Mouse (Mus musculus) CH12.LX (cell line): Measurements from ENCODE around the gene Speg. TPM values are rescaled to one million over a fixed set of nuclear protein-coding genes. Genes with fewer than 3 reads are reported as not detected.

ENCODE experiments used
- DNase-seq: peaks from one replicate; pipeline ENCODE4 v3.0.0-alpha.2; 2013; ENCODE audit errors: extremely low read depth
- H3K27ac ChIP-seq: 2 replicates; pipeline ENCODE4 v1.5.1; 2012; ENCODE audit warnings: low read depth, mild to moderate bottlenecking, control low read depth, moderate library complexity; ENCODE audit not compliant: insufficient read depth
- H3K27me3 ChIP-seq: replicated peaks from 2 replicates; pipeline ENCODE3; 2012; ENCODE audit warnings: inconsistent platforms
- H3K36me3 ChIP-seq, 2 experiments: replicated peaks in 1 of 2; 2 replicates each; pipeline versions ENCODE3 to v1.6.1; 2012; ENCODE audit warnings: inconsistent platforms in 1 of 2, low read length in 1 of 2, mild to moderate bottlenecking in 1 of 2, mixed read lengths in 1 of 2, moderate library complexity in 1 of 2; ENCODE audit not compliant: control insufficient read depth in 1 of 2, insufficient read depth in 1 of 2
- H3K4me1 ChIP-seq, 2 experiments: 2 replicates each; pipeline ENCODE4 v1.6.1; 2012; ENCODE audit warnings: inconsistent platforms in 1 of 2, moderate library complexity in 1 of 2; ENCODE audit not compliant: insufficient read depth in 2 of 2, control insufficient read depth in 1 of 2
- H3K4me2 ChIP-seq: 2 replicates; pipeline ENCODE4 v1.6.1; 2012; ENCODE audit warnings: low read depth, mild to moderate bottlenecking, control low read depth; ENCODE audit not compliant: poor library complexity, insufficient read depth, severe bottlenecking
- H3K4me3 ChIP-seq, 3 experiments: fragments of 150-350 bp in 1 of 3; sonication (generic) in 1 of 3; replicated peaks in 1 of 3; 2 replicates each; pipeline versions ENCODE3 to v1.5.1; 2011 to 2012; ENCODE audit warnings: low read depth in 2 of 3, low read length in 2 of 3, mild to moderate bottlenecking in 2 of 3, moderate library complexity in 2 of 3, control low read depth in 1 of 3, improper control_type of control experiment in 1 of 3, inconsistent platforms in 1 of 3, mixed read lengths in 1 of 3; ENCODE audit not compliant: poor library complexity in 1 of 3
- H3K79me2 ChIP-seq: replicated peaks from 2 replicates; pipeline ENCODE4 v1.6.1; 2012; ENCODE audit warnings: mild to moderate bottlenecking, moderate library complexity; ENCODE audit not compliant: control insufficient read depth, poor library complexity, insufficient read depth, severe bottlenecking; ENCODE audit errors: extremely low read depth
- H3K9ac ChIP-seq: 2 replicates; pipeline ENCODE4 v1.6.1; 2012; ENCODE audit warnings: low read depth, mild to moderate bottlenecking, control low read depth, moderate library complexity; ENCODE audit not compliant: insufficient read depth
- H3K9me3 ChIP-seq: replicated peaks from 2 replicates; pipeline ENCODE3; 2012; ENCODE audit warnings: low read length, inconsistent platforms, mixed read lengths
- BHLHE40 ChIP-seq: IDR thresholded peaks from 2 replicates; pipeline ENCODE4 v1.6.1; 2011; ENCODE audit warnings: mild to moderate bottlenecking, low read depth, low read length, improper control_type of control experiment
- CHD1 ChIP-seq: IDR thresholded peaks from 2 replicates; pipeline ENCODE4 v1.6.1; 2012; ENCODE audit warnings: low read depth, low read length, improper control_type of control experiment, inconsistent platforms
- CHD2 ChIP-seq: IDR thresholded peaks from 2 replicates; pipeline ENCODE4 v1.6.1; 2011; ENCODE audit warnings: low read length, improper control_type of control experiment
- CTCF ChIP-seq, 2 experiments: IDR thresholded peaks in 1 of 2; conservative IDR thresholded peaks in 1 of 2; 2 replicates each; pipeline ENCODE4 v1.5.1; 2011 to 2012; ENCODE audit warnings: low read depth in 2 of 2, low read length in 2 of 2, improper control_type of control experiment in 1 of 2, inconsistent platforms in 1 of 2, mild to moderate bottlenecking in 1 of 2, moderate library complexity in 1 of 2
- E2F4 ChIP-seq: IDR thresholded peaks from 2 replicates; pipeline ENCODE4 v1.6.1; 2011; ENCODE audit warnings: low read depth, low read length, improper control_type of control experiment; ENCODE audit not compliant: insufficient replicate concordance
- ELF1 ChIP-seq: IDR thresholded peaks from 2 replicates; pipeline ENCODE4 v1.6.1; 2014; ENCODE audit warnings: low read depth, mild to moderate bottlenecking, inconsistent platforms, low read length, improper control_type of control experiment
- EP300 ChIP-seq: IDR thresholded peaks from 2 replicates; pipeline ENCODE4 v1.6.1; 2011; ENCODE audit warnings: low read length, improper control_type of control experiment
- ETS1 ChIP-seq: conservative IDR thresholded peaks from 2 replicates; pipeline ENCODE4 v1.6.1; 2012; ENCODE audit warnings: low read depth, mild to moderate bottlenecking, inconsistent platforms, low read length, improper control_type of control experiment, moderate library complexity
- GABPA ChIP-seq: IDR thresholded peaks from 2 replicates; pipeline ENCODE4 v1.6.1; 2012; ENCODE audit warnings: low read depth, low read length, improper control_type of control experiment, inconsistent platforms; ENCODE audit not compliant: insufficient replicate concordance
- JUND ChIP-seq: conservative IDR thresholded peaks from 2 replicates; pipeline ENCODE4 v1.6.1; 2011; ENCODE audit warnings: low read depth, low read length, improper control_type of control experiment
- KAT2A ChIP-seq: IDR thresholded peaks from 2 replicates; pipeline ENCODE4 v1.6.1; 2012; ENCODE audit warnings: low read length, improper control_type of control experiment, inconsistent platforms; ENCODE audit not compliant: insufficient replicate concordance
- MAX ChIP-seq: IDR thresholded peaks from 2 replicates; pipeline ENCODE4 v1.6.1; 2011; ENCODE audit warnings: low read length, improper control_type of control experiment
- MAZ ChIP-seq: IDR thresholded peaks from 2 replicates; pipeline ENCODE4 v1.6.1; 2012; ENCODE audit warnings: low read depth, mild to moderate bottlenecking, inconsistent platforms, low read length, improper control_type of control experiment, moderate library complexity
- MEF2A ChIP-seq: IDR thresholded peaks from 2 replicates; pipeline ENCODE4 v1.6.1; 2014; ENCODE audit warnings: low read depth, mild to moderate bottlenecking, inconsistent platforms, low read length, improper control_type of control experiment, borderline replicate concordance
- MXI1 ChIP-seq: IDR thresholded peaks from 2 replicates; pipeline ENCODE4 v1.6.1; 2011; ENCODE audit warnings: mild to moderate bottlenecking, low read depth, low read length, improper control_type of control experiment
- NELFE ChIP-seq: IDR thresholded peaks from 2 replicates; pipeline ENCODE4 v1.6.1; 2011; ENCODE audit warnings: low read depth, low read length, improper control_type of control experiment
- NRF1 ChIP-seq: IDR thresholded peaks from 2 replicates; pipeline ENCODE4 v1.6.1; 2014; ENCODE audit warnings: low read depth, mild to moderate bottlenecking, inconsistent platforms, low read length, improper control_type of control experiment, moderate library complexity
- POLR2A ChIP-seq: IDR thresholded peaks from 2 replicates; pipeline ENCODE4 v1.6.1; 2011; ENCODE audit warnings: low read depth, mild to moderate bottlenecking, improper control_type of control experiment, low read length
- RCOR1 ChIP-seq: conservative IDR thresholded peaks from 2 replicates; pipeline ENCODE4 v1.6.1; 2012; ENCODE audit warnings: low read depth, mild to moderate bottlenecking, inconsistent platforms, low read length, improper control_type of control experiment
- SIN3A ChIP-seq: IDR thresholded peaks from 2 replicates; pipeline ENCODE4 v1.6.1; 2012; ENCODE audit warnings: low read length, improper control_type of control experiment, inconsistent platforms
- SMC3 ChIP-seq: IDR thresholded peaks from 2 replicates; pipeline ENCODE4 v1.6.1; 2011; ENCODE audit warnings: low read depth, low read length, improper control_type of control experiment
- TBP ChIP-seq: conservative IDR thresholded peaks from 2 replicates; pipeline ENCODE4 v1.6.1; 2011; ENCODE audit warnings: low read depth, low read length, improper control_type of control experiment
- TCF12 ChIP-seq: IDR thresholded peaks from 2 replicates; pipeline ENCODE4 v1.6.1; 2014; ENCODE audit warnings: low read depth, mild to moderate bottlenecking, inconsistent platforms, low read length, improper control_type of control experiment
- UBTF ChIP-seq: IDR thresholded peaks from 2 replicates; pipeline ENCODE4 v1.6.1; 2012; ENCODE audit warnings: low read depth, mild to moderate bottlenecking, inconsistent platforms, low read length, improper control_type of control experiment, moderate library complexity
- USF1 ChIP-seq: IDR thresholded peaks from 2 replicates; pipeline ENCODE4 v1.6.1; 2014; ENCODE audit warnings: low read depth, mild to moderate bottlenecking, inconsistent platforms, low read length, improper control_type of control experiment
- USF2 ChIP-seq: conservative IDR thresholded peaks from 2 replicates; pipeline ENCODE4 v1.6.1; 2011; ENCODE audit warnings: low read depth, low read length, improper control_type of control experiment
- ZC3H11A ChIP-seq: IDR thresholded peaks from 2 replicates; pipeline ENCODE4 v1.6.1; 2012; ENCODE audit warnings: low read depth, mild to moderate bottlenecking, inconsistent platforms, low read length, improper control_type of control experiment
- ZKSCAN1 ChIP-seq: IDR thresholded peaks from 2 replicates; pipeline ENCODE4 v1.6.1; 2012; ENCODE audit warnings: low read depth, inconsistent platforms, low read length, improper control_type of control experiment, borderline replicate concordance
- ZNF384 ChIP-seq: IDR thresholded peaks from 2 replicates; pipeline ENCODE4 v1.6.1; 2012; ENCODE audit warnings: low read depth, low read length, improper control_type of control experiment, inconsistent platforms
- dilution Hi-C: fragments of 300-500 bp; cut with MboI; formaldehyde crosslinking; loops from 2 replicates; pipeline ENCODE4 v1.14.3; 2020; ENCODE audit warnings: low sequenced_read_pairs; ENCODE audit not compliant: extremely low pct_unique_long_range_greater_than_20kb, extremely low pct_ligation_motif_present
- in situ Hi-C: fragments of 300-500 bp; cut with MboI; formaldehyde crosslinking; loops from 3 replicates; pipeline ENCODE4 v1.14.3; 2019; ENCODE audit warnings: low sequenced_read_pairs, low pct_ligation_motif_present, low pct_unique_long_range_greater_than_20kb, mixed read lengths
- polyA plus RNA-seq: library from polyadenylated mRNA; unstranded; fragments of >175 nt; gene quantifications from 2 replicates; pipeline ENCODE4 v1.2.1, GENCODE M21; 2012; ENCODE audit warnings: low read depth; ENCODE audit not compliant: insufficient read length
- total RNA-seq, 2 experiments: library from RNA; depleted of rRNA; stranded (reverse); fragments of 300-350 nt in 1 of 2; fragments of >200 nt in 1 of 2; gene quantifications; 2 replicates each; pipeline ENCODE4 v1.2.3; 2012 to 2014

Speg gene
- total and polyA plus RNA-seq, 3 experiments: 13.1 to 30.7 (median 18.8) TPM

- H3K4me1 ChIP-seq: peaks cover 3 to 12% of the 10 kb centered on the region in 2 experiments; a peak in 2 of 4 replicates
- dilution Hi-C loops: no loop called here
- TF ChIP-seq USF2: no peak
- no peak for TF ChIP-seq MAZ
- TF ChIP-seq CHD2: no peak
- no peak for TF ChIP-seq ZC3H11A
- TF ChIP-seq E2F4: no peak
- TF ChIP-seq MAX: no peak
- no peak for TF ChIP-seq TCF12
- TF ChIP-seq ZKSCAN1: no peak
- TF ChIP-seq NELFE: no peak
- TF ChIP-seq SIN3A: no peak
- TF ChIP-seq CTCF (conservative IDR thresholded peaks at IDR 0.05 in 1 of 2, IDR thresholded peaks at IDR 0.05 in 1 of 2; ENCODE audit: low read depth in 2 of 2, low read length in 2 of 2): no peak
- TF ChIP-seq KAT2A: no peak
- no peak for TF ChIP-seq MXI1
- no peak for TF ChIP-seq EP300
- TF ChIP-seq ZNF384: no peak
- no peak for TF ChIP-seq GABPA
- TF ChIP-seq JUND: no peak
- TF ChIP-seq MEF2A: no peak
- TF ChIP-seq ETS1: no peak
- no peak for TF ChIP-seq SMC3
- no peak overlapping the region for H3K9ac ChIP-seq
- H3K27ac ChIP-seq: no peak overlapping the region
- H3K36me3 ChIP-seq: peaks cover 40 to 96% of the 10 kb centered on the region in 2 experiments
- H3K9me3 ChIP-seq: no peaks in the 10 kb centered on the region
- no peak overlapping the region for H3K4me2 ChIP-seq
- in situ Hi-C loops: no loop called here
- H3K79me2 ChIP-seq: no peaks in the 10 kb centered on the region
- H3K27me3 ChIP-seq: no peaks in the 10 kb centered on the region
- H3K4me3 ChIP-seq: no peak overlapping the region
- no peak for DNase-seq
Observed at GRCm38 (mm10) chr1:75406173-75406572, 31.1 kb downstream of the Speg start.

GRCm38 (mm10) chr1:75407056-75407455 is 32.0 kb downstream of the Speg start:
- DNase-seq: no peak
- Histone ChIP-seq H3K4me1 (0 out of 4 replicates have a peak, but pooled peaks cover 0 to 5% of the 10 kb centered on the region in 2 experiments), H3K36me3 (peaks cover 35 to 95% of the 10 kb centered on the region in 2 experiments), H3K27me3 (no peaks in the 10 kb centered on the region), H3K9me3 (no peaks in the 10 kb centered on the region), H3K9ac (no peak overlapping the region), H3K4me3 (no peak overlapping the region), H3K27ac (no peak overlapping the region), H3K4me2 (no peak overlapping the region), H3K79me2 (no peaks in the 10 kb centered on the region)
- dilution Hi-C loops (no loop called here), in situ Hi-C loops (no loop called here)
- no peak for TF ChIP-seq UBTF
- no peak for TF ChIP-seq ELF1
- no peak for TF ChIP-seq BHLHE40
- TF ChIP-seq USF1: no peak
- TF ChIP-seq TBP: no peak
- TF ChIP-seq POLR2A: no peak
- no peak for TF ChIP-seq SMC3
- no peak for TF ChIP-seq CHD1
- no peak for TF ChIP-seq E2F4
- no peak for TF ChIP-seq CHD2
- no peak for TF ChIP-seq CTCF (conservative IDR thresholded peaks at IDR 0.05 in 1 of 2, IDR thresholded peaks at IDR 0.05 in 1 of 2; ENCODE audit: low read depth in 2 of 2, low read length in 2 of 2)
- TF ChIP-seq RCOR1: no peak
- TF ChIP-seq EP300: no peak
- no peak for TF ChIP-seq NELFE
- no peak for TF ChIP-seq JUND
- TF ChIP-seq ETS1: no peak
- no peak for TF ChIP-seq TCF12
- no peak for TF ChIP-seq MAZ
- no peak for TF ChIP-seq NRF1
